Mouse (Mus musculus): ENCODE results near the gene Alk. TPM values are rescaled to one million over a fixed set of nuclear protein-coding genes. Genes with fewer than 3 reads are reported as not detected.

Gene Alk
- polyA plus RNA-seq, 1 experiment from 2014 or later = 0.44 TPM

GRCm38 (mm10) chr17:71914541-71914940 is 689.9 kb downstream of the Alk start:
- H3K4me3 ChIP-seq = no peak overlapping the region
- no peaks in the 10 kb centered on the region for H3K27me3 ChIP-seq (replicated peaks)
- no peaks in the 10 kb centered on the region for H3K9me3 ChIP-seq
- no peaks in the 10 kb centered on the region for H3K36me3 ChIP-seq
- H3K9ac ChIP-seq = no peak overlapping the region
- no peaks in the 10 kb centered on the region for H3K4me1 ChIP-seq
- no peak overlapping the region for H3K4me2 ChIP-seq
- 59% methylated on average over 3 of the region's 3 CpGs for WGBS
- no peak overlapping the region for H3K27ac ChIP-seq (replicated peaks)
- ATAC-seq (ENCODE audit: extremely low read depth, insufficient number of reproducible peaks, low FRiP score, low TSS enrichment) = no peak

- Histone ChIP-seq H3K4me1 (no peaks in the 10 kb centered on the region), H3K4me3 (no peak overlapping the region), H3K36me3 (no peaks in the 10 kb centered on the region), H3K9ac (no peak overlapping the region), H3K4me2 (no peak overlapping the region), H3K27ac (replicated peaks) (no peak overlapping the region), H3K9me3 (no peaks in the 10 kb centered on the region), H3K27me3 (replicated peaks) (no peaks in the 10 kb centered on the region)
- WGBS = 20% methylated on average over 3 of the region's 3 CpGs
- no peak for ATAC-seq (ENCODE audit: extremely low read depth, insufficient number of reproducible peaks, low FRiP score, low TSS enrichment)
Observed at GRCm38 (mm10) chr17:71913188-71913587, 691.2 kb downstream of the Alk start.

- no peak overlapping the region for H3K9ac ChIP-seq
- H3K36me3 ChIP-seq = no peaks in the 10 kb centered on the region
- H3K4me2 ChIP-seq = no peak overlapping the region
- H3K4me3 ChIP-seq = no peak overlapping the region
- no peak for ATAC-seq (ENCODE audit: extremely low read depth, insufficient number of reproducible peaks, low FRiP score, low TSS enrichment)
- no peaks in the 10 kb centered on the region for H3K27me3 ChIP-seq (replicated peaks)
- no peak overlapping the region for H3K27ac ChIP-seq (replicated peaks)
- H3K4me1 ChIP-seq = no peaks in the 10 kb centered on the region
- no peaks in the 10 kb centered on the region for H3K9me3 ChIP-seq
- WGBS = 47% methylated on average over 3 of the region's 3 CpGs
Observed at GRCm38 (mm10) chr17:71909107-71909506, 695.3 kb downstream of the Alk start.

GRCm38 (mm10) chr17:71881369-71881768 is 723.1 kb downstream of the Alk start:
- Histone ChIP-seq H3K9me3 (no peaks in the 10 kb centered on the region), H3K36me3 (no peaks in the 10 kb centered on the region), H3K4me3 (no peak overlapping the region), H3K4me2 (no peak overlapping the region), H3K27ac (replicated peaks) (no peak overlapping the region), H3K4me1 (no peaks in the 10 kb centered on the region), H3K27me3 (replicated peaks) (no peaks in the 10 kb centered on the region), H3K9ac (no peak overlapping the region)
- no peak for ATAC-seq (ENCODE audit: extremely low read depth, insufficient number of reproducible peaks, low FRiP score, low TSS enrichment)
- WGBS = 81% methylated on average over 6 of the region's 6 CpGs

- no peak overlapping the region for H3K4me2 ChIP-seq
- WGBS = 63% methylated on average over 7 of the region's 7 CpGs
- H3K9me3 ChIP-seq = peaks cover 4% of the 10 kb centered on the region
- H3K36me3 ChIP-seq = no peaks in the 10 kb centered on the region
- no peaks in the 10 kb centered on the region for H3K27me3 ChIP-seq (replicated peaks)
- H3K9ac ChIP-seq = no peak overlapping the region
- peak overlapping the region; percentile 62 for H3K27ac ChIP-seq (replicated peaks)
- H3K4me1 ChIP-seq = no peaks in the 10 kb centered on the region
- ATAC-seq (ENCODE audit: extremely low read depth, insufficient number of reproducible peaks, low FRiP score, low TSS enrichment) = no peak
- no peak overlapping the region for H3K4me3 ChIP-seq
Observed at GRCm38 (mm10) chr17:71875492-71875891, 728.9 kb downstream of the Alk start.

- Histone ChIP-seq H3K4me3 (no peak overlapping the region), H3K36me3 (no peaks in the 10 kb centered on the region), H3K27me3 (replicated peaks) (no peaks in the 10 kb centered on the region), H3K9ac (no peak overlapping the region), H3K4me2 (no peak overlapping the region), H3K27ac (replicated peaks) (peak overlapping the region; percentile 62; the same call in 1 of the 2 replicates), H3K9me3 (peaks cover 4% of the 10 kb centered on the region), H3K4me1 (0 out of 2 replicates have a peak, but pooled peaks cover 1% of the 10 kb centered on the region)
- no peak for ATAC-seq (ENCODE audit: extremely low read depth, insufficient number of reproducible peaks, low FRiP score, low TSS enrichment)
- 64% methylated on average over 9 of the region's 9 CpGs for WGBS
Observed at GRCm38 (mm10) chr17:71874795-71875194, 729.6 kb downstream of the Alk start.

GRCm38 (mm10) chr17:71874077-71874476 is 730.4 kb downstream of the Alk start:
- Histone ChIP-seq H3K4me3 (no peak overlapping the region), H3K9ac (no peak overlapping the region), H3K4me2 (no peak overlapping the region), H3K4me1 (peaks cover 7% of the 10 kb centered on the region), H3K36me3 (no peaks in the 10 kb centered on the region), H3K27me3 (replicated peaks) (no peaks in the 10 kb centered on the region), H3K27ac (replicated peaks) (no peak overlapping the region), H3K9me3 (peaks cover 4% of the 10 kb centered on the region)
- no peak for ATAC-seq (ENCODE audit: extremely low read depth, insufficient number of reproducible peaks, low FRiP score, low TSS enrichment)
- 39% methylated on average over 6 of the region's 6 CpGs for WGBS

GRCm38 (mm10) chr17:71872976-71873375 is 731.5 kb downstream of the Alk start:
- WGBS = 53% methylated on average over 5 of the region's 5 CpGs
- Histone ChIP-seq H3K9ac (no peak overlapping the region), H3K4me3 (no peak overlapping the region), H3K4me2 (no peak overlapping the region), H3K36me3 (no peaks in the 10 kb centered on the region), H3K9me3 (peaks cover 4% of the 10 kb centered on the region), H3K27ac (replicated peaks) (no peak overlapping the region), H3K27me3 (replicated peaks) (no peaks in the 10 kb centered on the region), H3K4me1 (peaks cover 10% of the 10 kb centered on the region)
- no peak for ATAC-seq (ENCODE audit: extremely low read depth, insufficient number of reproducible peaks, low FRiP score, low TSS enrichment)

- Histone ChIP-seq H3K9me3 (peaks cover 4% of the 10 kb centered on the region), H3K4me1 (peaks cover 10% of the 10 kb centered on the region), H3K36me3 (no peaks in the 10 kb centered on the region), H3K4me3 (no peak overlapping the region), H3K9ac (no peak overlapping the region), H3K27ac (replicated peaks) (no peak overlapping the region), H3K27me3 (replicated peaks) (no peaks in the 10 kb centered on the region), H3K4me2 (no peak overlapping the region)
- WGBS = 70% methylated on average over 7 of the region's 7 CpGs
- ATAC-seq (ENCODE audit: extremely low read depth, insufficient number of reproducible peaks, low FRiP score, low TSS enrichment) = no peak
Observed at GRCm38 (mm10) chr17:71871981-71872380, 732.4 kb downstream of the Alk start.

GRCm38 (mm10) chr17:71870641-71871040 is 733.8 kb downstream of the Alk start:
- ATAC-seq (ENCODE audit: extremely low read depth, insufficient number of reproducible peaks, low FRiP score, low TSS enrichment) = no peak
- H3K9ac ChIP-seq = no peak overlapping the region
- WGBS = 62% methylated on average over 1 of the region's 1 CpGs

GRCm38 (mm10) chr17:71870232-71870621 is 734.2 kb downstream of the Alk start:
- Histone ChIP-seq H3K9ac (no peak overlapping the region), H3K36me3 (no peaks in the 10 kb centered on the region), H3K4me3 (no peak overlapping the region), H3K27me3 (replicated peaks) (no peaks in the 10 kb centered on the region), H3K4me2 (no peak overlapping the region), H3K9me3 (peaks cover 4% of the 10 kb centered on the region), H3K27ac (replicated peaks) (no peak overlapping the region), H3K4me1 (peaks cover 10% of the 10 kb centered on the region)
- no peak for ATAC-seq (ENCODE audit: extremely low read depth, insufficient number of reproducible peaks, low FRiP score, low TSS enrichment)
- 83% methylated on average over 8 of the region's 8 CpGs for WGBS

More at GRCm38 (mm10) chr17:71870641-71871040, 733.8 kb downstream of the Alk start:
- Histone ChIP-seq H3K36me3 (no peaks in the 10 kb centered on the region), H3K9me3 (peaks cover 4% of the 10 kb centered on the region), H3K4me2 (no peak overlapping the region), H3K27ac (replicated peaks) (no peak overlapping the region), H3K27me3 (replicated peaks) (no peaks in the 10 kb centered on the region), H3K4me1 (peaks cover 10% of the 10 kb centered on the region), H3K4me3 (no peak overlapping the region)

- Histone ChIP-seq H3K4me1 (peaks cover 10% of the 10 kb centered on the region), H3K9me3 (peaks cover 4% of the 10 kb centered on the region), H3K4me3 (peak overlapping the region; percentile 65), H3K4me2 (peak overlapping the region; percentile 95), H3K36me3 (no peaks in the 10 kb centered on the region), H3K9ac (peak overlapping the region; percentile 85), H3K27me3 (replicated peaks) (no peaks in the 10 kb centered on the region), H3K27ac (replicated peaks) (no peak overlapping the region)
- WGBS = 5% methylated on average over 53 of the region's 60 CpGs
- peak; percentile 54; the same call in 1 of the 2 replicates for ATAC-seq (ENCODE audit: extremely low read depth, insufficient number of reproducible peaks, low FRiP score, low TSS enrichment)
Observed at GRCm38 (mm10) chr17:71869372-71870231, 734.8 kb downstream of the Alk start.
